Mouse (Mus musculus): ENCODE data around the gene Slc35f2.

Slc35f2 gene

DNA sequence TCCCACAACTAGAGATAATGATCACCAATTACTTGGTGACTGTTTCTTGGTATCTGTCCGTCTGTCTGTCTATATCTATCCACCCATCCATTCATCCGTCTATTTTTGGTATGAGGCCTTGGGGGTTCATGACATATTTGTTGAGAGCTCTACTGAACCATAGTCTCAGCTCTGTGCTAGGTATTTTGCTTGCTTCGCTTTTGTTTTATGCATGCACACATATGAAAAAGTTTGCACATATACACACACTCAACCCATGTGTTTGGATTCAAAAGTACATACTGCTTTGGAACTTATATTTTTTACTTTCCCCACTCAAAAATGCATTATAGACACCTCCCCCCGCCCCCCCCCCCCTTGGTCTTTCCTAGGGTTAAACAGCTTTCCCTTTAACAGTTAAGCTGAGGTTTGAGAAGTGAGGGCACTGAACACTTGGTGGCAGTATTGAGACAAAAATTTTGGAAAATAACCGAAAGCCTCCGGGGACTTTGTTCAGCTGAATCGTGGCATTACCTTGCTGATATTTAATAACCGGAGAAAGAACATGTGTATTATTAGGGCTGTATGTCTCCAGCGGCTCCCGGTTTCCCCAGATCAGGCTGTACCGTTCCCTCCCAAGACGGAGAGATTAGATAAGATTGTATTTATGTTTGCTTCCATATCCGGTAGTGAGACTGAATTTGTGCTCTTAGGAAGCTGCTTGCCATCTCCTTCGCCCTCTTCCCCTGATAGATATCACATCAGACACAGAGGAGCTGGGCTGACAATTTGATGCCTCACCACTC, 57.9 kb downstream of the Slc35f2 start:
- no peak for DNase-seq (ENCODE audit: low spot score)

DNA sequence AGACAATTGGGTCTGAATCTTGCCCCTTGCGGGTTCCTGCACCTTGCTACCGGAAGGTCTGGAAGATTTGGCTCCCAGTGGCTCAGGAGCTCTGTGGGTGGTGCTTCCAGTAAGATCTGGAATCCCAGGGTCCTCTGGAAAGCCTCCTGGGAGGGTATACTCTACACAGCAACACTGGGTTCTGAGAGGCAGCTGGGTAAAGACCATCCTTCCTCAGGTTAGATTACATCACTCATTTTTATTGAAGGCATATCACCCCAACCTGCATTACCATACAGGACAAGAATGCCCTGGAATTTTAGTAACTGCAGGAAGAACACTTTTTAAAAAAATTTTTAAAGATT, 58.5 kb downstream of the Slc35f2 start:
- DNase-seq (ENCODE audit: low spot score): no peak

DNA sequence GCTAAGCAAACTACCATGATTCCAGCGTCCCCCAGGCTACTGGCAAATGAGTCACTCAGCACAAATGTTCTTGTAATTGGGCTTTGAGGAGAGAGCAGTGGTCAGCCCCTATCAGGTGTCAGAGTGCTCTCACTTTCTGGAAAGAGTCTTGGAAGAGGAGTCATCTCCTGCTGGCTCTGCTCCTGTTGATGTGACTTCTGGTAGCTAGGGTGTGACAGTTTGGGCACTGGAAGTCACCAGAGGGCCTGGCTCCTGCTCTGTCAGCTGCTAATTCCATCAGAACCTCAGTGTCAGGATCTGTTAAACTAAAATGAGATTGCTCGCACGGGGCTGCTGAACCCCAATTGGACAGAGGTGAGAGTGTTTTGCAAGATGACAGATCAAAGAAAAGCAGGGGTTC, 63.7 kb downstream of the Slc35f2 start:
- DNase-seq (ENCODE audit: low spot score): no peak

DNA sequence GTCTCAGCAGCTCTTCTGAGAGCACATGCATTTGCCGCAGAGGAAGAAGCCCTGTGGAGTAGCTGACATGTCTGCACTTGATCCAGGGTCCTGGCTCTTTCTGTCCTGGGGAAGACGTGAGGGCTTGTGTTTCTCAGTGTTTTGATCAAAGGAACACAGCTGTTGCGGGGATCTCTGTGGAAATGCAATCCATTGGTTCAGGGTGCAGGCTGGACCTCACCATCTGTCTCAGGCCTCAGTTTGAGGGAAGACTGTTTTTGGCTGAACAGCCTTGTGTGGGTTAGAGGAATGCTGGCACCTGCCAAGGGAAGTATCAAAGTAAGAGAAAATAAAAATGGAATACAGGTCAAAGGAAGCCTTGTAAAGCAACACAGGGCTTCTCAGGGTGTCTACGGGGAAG, 64.6 kb downstream of the Slc35f2 start:
- no peak for DNase-seq (ENCODE audit: low spot score)

DNA sequence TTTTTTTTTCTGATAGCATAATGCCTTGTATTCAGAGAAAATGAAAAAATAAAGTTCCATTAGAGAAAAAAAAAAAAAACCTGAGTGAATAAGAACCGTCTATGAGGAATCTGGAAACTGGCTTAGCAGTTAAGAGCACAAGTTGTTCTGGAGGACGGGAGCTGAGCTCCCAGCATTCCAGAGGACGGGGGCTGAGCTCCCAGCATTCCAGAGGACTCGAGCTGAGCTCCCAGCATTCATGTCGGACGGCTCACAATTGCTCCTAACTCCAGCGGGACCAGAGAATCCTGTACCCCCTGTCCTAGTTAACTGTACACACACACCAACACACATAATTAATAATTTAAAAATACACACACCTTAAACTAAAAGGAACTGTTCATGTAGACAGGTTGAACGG, 67.5 kb downstream of the Slc35f2 start:
- no peak for DNase-seq (ENCODE audit: low spot score)

DNA sequence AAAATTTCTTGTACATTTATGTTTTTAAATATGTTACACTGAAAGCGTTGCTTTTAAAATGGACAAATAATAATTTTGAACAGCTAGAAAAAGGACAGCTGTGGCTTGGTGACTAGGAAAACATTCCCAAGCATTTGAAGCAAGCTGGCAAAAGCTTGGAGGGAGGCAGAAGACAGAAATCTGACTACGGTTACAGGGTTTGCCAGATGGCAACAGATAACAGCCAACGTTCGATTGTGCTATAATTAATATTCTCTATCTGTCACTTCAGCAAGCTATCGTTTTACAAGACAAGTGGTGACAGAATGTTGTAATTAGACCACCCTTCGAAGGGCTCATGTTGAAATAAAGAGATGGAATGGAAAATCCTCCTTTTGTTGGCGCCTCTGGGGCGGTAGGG, 77.2 kb downstream of the Slc35f2 start:
- DNase-seq (ENCODE audit: low spot score): no peak

DNA sequence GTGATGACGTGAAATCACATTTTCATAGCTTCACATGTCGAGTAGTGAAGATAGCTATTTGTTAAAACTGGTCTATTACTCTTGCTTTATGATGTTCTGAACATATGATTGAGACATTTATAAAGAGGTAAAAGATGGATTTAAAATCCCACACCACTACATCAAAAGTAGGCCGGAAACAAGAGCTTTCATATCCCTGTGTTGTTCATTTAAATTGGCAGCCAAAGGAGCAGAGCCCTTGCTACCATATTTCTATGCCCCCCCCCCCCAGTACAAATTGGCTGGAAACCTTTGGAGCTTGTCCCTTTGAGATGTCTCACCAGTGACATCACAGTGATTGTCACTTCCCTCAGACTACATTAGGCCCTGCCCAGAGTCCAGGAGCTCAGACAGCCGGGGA, 78.5 kb downstream of the Slc35f2 start, which contains the start of gene Sln:
TSS of gene Sln (plus strand) at position 301 of the 400 bp plus-strand sequence.
- DNase-seq (ENCODE audit: low spot score): no peak

DNA sequence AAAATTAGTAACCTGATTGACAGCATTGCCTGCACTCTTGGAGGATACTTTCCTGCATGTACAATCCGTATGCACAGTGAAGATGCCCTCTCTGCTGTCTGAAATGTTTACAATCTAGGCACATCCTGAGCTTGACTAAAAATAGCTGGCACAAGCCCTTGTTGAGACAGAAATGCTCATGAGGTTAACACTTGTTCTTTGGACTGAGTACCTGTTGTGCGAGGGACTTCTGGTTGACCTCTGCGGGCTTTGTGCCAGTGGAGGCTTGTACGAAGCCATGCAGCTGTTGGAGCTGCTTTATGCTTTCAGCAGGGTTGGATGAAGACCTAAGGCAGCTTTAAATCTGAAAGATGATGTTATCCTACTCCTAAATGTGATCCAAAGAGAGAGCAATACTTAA, 80.8 kb downstream of the Slc35f2 start:
- DNase-seq (ENCODE audit: low spot score): no peak

DNA sequence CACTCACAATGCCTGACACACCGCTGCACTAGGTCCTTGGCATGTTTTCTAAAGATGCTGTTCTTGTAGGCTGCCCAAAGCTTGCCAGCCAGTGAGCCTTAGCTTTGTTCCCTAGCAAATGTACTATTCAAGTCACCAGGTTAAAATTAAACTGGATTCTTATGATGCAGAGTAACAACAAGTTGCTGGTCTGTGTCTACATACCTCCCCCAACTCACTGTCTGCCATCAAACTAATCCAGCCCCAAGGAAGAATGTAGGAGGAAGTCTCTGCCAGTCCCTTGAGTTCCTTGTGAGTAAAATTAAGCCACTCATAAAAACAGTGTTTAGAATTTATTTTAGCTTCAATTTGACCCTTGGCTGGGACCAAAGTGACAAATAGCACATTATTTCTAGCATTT, 82.3 kb downstream of the Slc35f2 start:
- no peak for DNase-seq (ENCODE audit: low spot score)

DNA sequence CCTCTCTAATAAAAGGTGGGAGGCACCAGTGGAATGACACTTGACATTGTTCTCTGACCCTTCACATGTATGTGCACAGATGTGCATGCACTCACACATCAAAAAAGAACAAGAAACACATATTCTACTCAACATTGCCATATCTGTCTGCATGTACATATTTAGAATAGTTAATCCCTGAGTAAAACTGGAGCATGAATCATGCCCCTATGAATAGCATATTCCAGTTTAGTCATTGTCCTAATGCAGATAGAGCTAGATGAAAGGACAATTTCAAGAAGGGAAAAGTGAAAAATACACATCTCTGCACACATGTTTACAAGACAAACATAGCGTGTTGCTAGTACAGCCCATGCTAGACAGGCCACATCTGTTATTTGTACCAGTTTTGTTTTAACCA, 83.2 kb downstream of the Slc35f2 start:
- DNase-seq (ENCODE audit: low spot score): no peak

DNA sequence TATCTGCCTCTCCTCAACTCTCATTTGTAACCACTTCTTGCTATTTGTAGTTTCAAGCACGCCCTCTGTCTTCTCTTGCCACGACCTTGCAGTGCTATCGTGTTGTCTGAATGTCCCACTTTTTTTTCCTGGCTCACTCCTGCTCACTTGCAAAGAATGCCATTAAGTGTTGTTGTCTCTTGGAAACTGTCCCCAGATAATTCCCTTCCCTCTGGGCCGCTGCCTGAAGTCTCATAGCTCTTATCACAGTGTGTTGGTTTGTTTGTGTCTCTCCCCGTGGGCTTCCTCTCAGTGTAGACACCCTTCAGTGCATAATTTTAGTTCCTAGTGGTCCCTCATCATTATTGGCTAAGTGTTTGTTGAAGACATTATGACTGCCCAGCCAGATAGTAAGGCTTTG, 86.5 kb downstream of the Slc35f2 start:
- no peak for DNase-seq (ENCODE audit: low spot score)

Measured in testis, postnatal 10 days (tissue).